Mouse (Mus musculus) liver, embryonic 13.5 days (tissue): ENCODE measurements around the gene Cd7. TPM values are rescaled to one million over a fixed set of nuclear protein-coding genes. Genes with fewer than 3 reads are reported as not detected.
"Not testable (repeated sequence)": the region's sequence is repeated elsewhere in the genome, so short reads cannot be mapped to it uniquely, and the experiment has no call there.

Experiments used
- ATAC-seq: fragments of 200-750 bp; cut with Nextera tagmentation; 2 replicates; pipeline ENCODE4 v1.8.0; 2017; ENCODE audit warnings: low read depth, mild to moderate bottlenecking, moderate number of reproducible peaks, moderate library complexity
- DNase-seq: peaks from one replicate; pipeline ENCODE4 v3.0.0; 2022
- H3K27ac ChIP-seq: fragments of 300-500 bp; sonication (generic); 2 replicates; pipeline ENCODE4 v1.5.1; 2015; ENCODE audit warnings: moderate library complexity, mild to moderate bottlenecking, inconsistent platforms
- H3K27me3 ChIP-seq: fragments of 300-500 bp; sonication (generic); 2 replicates; pipeline ENCODE4 v1.6.1; 2015; ENCODE audit warnings: mild to moderate bottlenecking, inconsistent platforms
- H3K36me3 ChIP-seq: fragments of 300-500 bp; sonication (generic); 2 replicates; pipeline ENCODE4 v1.6.1; 2015; ENCODE audit warnings: mild to moderate bottlenecking, inconsistent platforms
- H3K4me1 ChIP-seq: fragments of 300-500 bp; sonication (generic); replicated peaks from 2 replicates; pipeline ENCODE4 v1.6.1; 2015; ENCODE audit warnings: inconsistent platforms
- H3K4me2 ChIP-seq: fragments of 300-500 bp; sonication (generic); 2 replicates; pipeline ENCODE4 v1.6.1; 2015; ENCODE audit warnings: inconsistent platforms, mild to moderate bottlenecking, moderate library complexity
- H3K4me3 ChIP-seq: fragments of 300-500 bp; sonication (generic); replicated peaks from 2 replicates; pipeline ENCODE4 v1.5.1; 2015; ENCODE audit warnings: mild to moderate bottlenecking, inconsistent platforms
- H3K9ac ChIP-seq: fragments of 300-500 bp; sonication (generic); 2 replicates; pipeline ENCODE4 v1.6.1; 2015; ENCODE audit warnings: mild to moderate bottlenecking, inconsistent platforms
- H3K9me3 ChIP-seq: fragments of 300-500 bp; sonication (generic); replicated peaks from 2 replicates; pipeline ENCODE4 v1.6.1; 2016; ENCODE audit warnings: inconsistent platforms
- WGBS: fragments of 180-500 bp; shearing (Covaris S2); methylation state at CpG from one replicate; pipeline ENCODE4 v1.1.7; 2015; ENCODE audit not compliant: insufficient replicate concordance; 5-methylcytosine and 5-hydroxymethylcytosine counted together
- polyA plus RNA-seq: library from polyadenylated mRNA; unstranded; fragments of >200 nt; fragmentation: Nextera tagmentation; extraction: Ambion mirVana; gene quantifications from 2 replicates; pipeline ENCODE4 v1.2.1, GENCODE M21; 2015

Gene Cd7
- polyA plus RNA-seq, 1 experiment from 2014 or later: 0.39 TPM

GRCm38 (mm10) chr11:121063379-121063778 lies 24.2 kb upstream of the Cd7 start, which contains the start of gene Sectm1b:
Sectm1b (minus strand) TSS chr11:121063569.
- Histone ChIP-seq H3K36me3 (no peaks in the 10 kb centered on the region), H3K27me3 (no peaks in the 10 kb centered on the region), H3K27ac (no peak within 1 kb of the TSS), H3K9ac (no peak within 1 kb of the TSS), H3K9me3 (no peaks in the 10 kb centered on the region), H3K4me3 (no peak within 1 kb of the TSS), H3K4me2 (no peak within 1 kb of the TSS), H3K4me1 (no peaks in the 10 kb centered on the region)
- WGBS: 58% methylated on average over 5 of the region's 5 CpGs
- DNase-seq (no peak), ATAC-seq (no peak)

GRCm38 (mm10) chr11:121061615-121062014 lies 22.4 kb upstream of the Cd7 start:
- no peak overlapping the region for H3K4me3 ChIP-seq
- DNase-seq (no peak), ATAC-seq (no peak)
- no peaks in the 10 kb centered on the region for H3K36me3 ChIP-seq
- 65% methylated on average over 8 of the region's 8 CpGs for WGBS
- H3K9ac ChIP-seq: no peak overlapping the region
- H3K4me1 ChIP-seq: peaks cover 15% of the 10 kb centered on the region
- H3K4me2 ChIP-seq: no peak overlapping the region
- H3K27me3 ChIP-seq: no peaks in the 10 kb centered on the region
- H3K9me3 ChIP-seq: no peaks in the 10 kb centered on the region
- no peak overlapping the region for H3K27ac ChIP-seq

- H3K27ac ChIP-seq, H3K4me3 ChIP-seq, H3K27me3 ChIP-seq, DNase-seq, H3K9me3 ChIP-seq, ATAC-seq, H3K4me2 ChIP-seq, H3K9ac ChIP-seq, H3K36me3 ChIP-seq: not testable (repeated sequence)
- peaks cover 15% of the 10 kb centered on the region for H3K4me1 ChIP-seq
- 73% methylated on average over 6 of the region's 6 CpGs for WGBS
Measured at GRCm38 (mm10) chr11:121060401-121061067, 21.3 kb upstream of the Cd7 start.

GRCm38 (mm10) chr11:121059471-121059870 lies 20.3 kb upstream of the Cd7 start:
- peaks cover 15% of the 10 kb centered on the region for H3K4me1 ChIP-seq
- no peak overlapping the region for H3K9ac ChIP-seq
- DNase-seq: no peak
- no peak overlapping the region for H3K4me2 ChIP-seq
- H3K36me3 ChIP-seq: no peaks in the 10 kb centered on the region
- no peak overlapping the region for H3K4me3 ChIP-seq
- 74% methylated on average over 4 of the region's 4 CpGs for WGBS
- no peaks in the 10 kb centered on the region for H3K27me3 ChIP-seq
- no peak for ATAC-seq
- no peaks in the 10 kb centered on the region for H3K9me3 ChIP-seq
- H3K27ac ChIP-seq: no peak overlapping the region

GRCm38 (mm10) chr11:121058956-121059355 lies 19.7 kb upstream of the Cd7 start:
- H3K4me3 ChIP-seq: no peak overlapping the region
- no peaks in the 10 kb centered on the region for H3K9me3 ChIP-seq
- H3K36me3 ChIP-seq: no peaks in the 10 kb centered on the region
- DNase-seq (no peak), ATAC-seq (no peak)
- no peak overlapping the region for H3K27ac ChIP-seq
- H3K4me2 ChIP-seq: no peak overlapping the region
- H3K9ac ChIP-seq: no peak overlapping the region
- H3K4me1 ChIP-seq: peaks cover 15% of the 10 kb centered on the region
- WGBS: 58% methylated on average over 4 of the region's 4 CpGs
- H3K27me3 ChIP-seq: no peaks in the 10 kb centered on the region

- WGBS: 52% methylated on average over 5 of the region's 5 CpGs
- Histone ChIP-seq H3K4me3 (no peak overlapping the region), H3K27ac (peak overlapping the region; percentile 22; the same call in 1 of the 2 replicates), H3K9ac (no peak overlapping the region), H3K4me1 (peaks cover 15% of the 10 kb centered on the region), H3K36me3 (no peaks in the 10 kb centered on the region), H3K4me2 (no peak overlapping the region), H3K27me3 (no peaks in the 10 kb centered on the region), H3K9me3 (no peaks in the 10 kb centered on the region)
- ATAC-seq (no peak), DNase-seq (no peak)
Measured at GRCm38 (mm10) chr11:121058122-121058521, 18.9 kb upstream of the Cd7 start.

- H3K27me3 ChIP-seq: no peaks in the 10 kb centered on the region
- 37% methylated on average over 7 of the region's 7 CpGs for WGBS
- H3K36me3 ChIP-seq: no peaks in the 10 kb centered on the region
- no peaks in the 10 kb centered on the region for H3K9me3 ChIP-seq
- no peak overlapping the region for H3K4me3 ChIP-seq
- H3K4me1 ChIP-seq: peaks cover 15% of the 10 kb centered on the region
- DNase-seq (no peak), ATAC-seq (peak; percentile 70)
- H3K27ac ChIP-seq: peak overlapping the region; percentile 73
- no peak overlapping the region for H3K4me2 ChIP-seq
- H3K9ac ChIP-seq: no peak overlapping the region
Measured at GRCm38 (mm10) chr11:121056536-121057236, 17.5 kb upstream of the Cd7 start.

GRCm38 (mm10) chr11:121053536-121053935 lies 14.3 kb upstream of the Cd7 start:
- no peak for ATAC-seq

GRCm38 (mm10) chr11:121052387-121052786 lies 13.2 kb upstream of the Cd7 start:
- Histone ChIP-seq H3K27me3 (no peaks in the 10 kb centered on the region), H3K9ac (no peak overlapping the region), H3K9me3 (no peaks in the 10 kb centered on the region), H3K4me1 (peaks cover 6% of the 10 kb centered on the region), H3K4me2 (no peak overlapping the region), H3K36me3 (no peaks in the 10 kb centered on the region), H3K27ac (no peak overlapping the region), H3K4me3 (no peak overlapping the region)
- no peak for DNase-seq
- ATAC-seq: no peak
- WGBS: 50% methylated on average over 4 of the region's 4 CpGs

More at GRCm38 (mm10) chr11:121053536-121053935, 14.3 kb upstream of the Cd7 start:
- H3K9ac ChIP-seq: no peak overlapping the region
- H3K9me3 ChIP-seq: no peaks in the 10 kb centered on the region
- peaks cover 15% of the 10 kb centered on the region for H3K4me1 ChIP-seq
- no peaks in the 10 kb centered on the region for H3K27me3 ChIP-seq
- H3K36me3 ChIP-seq: no peaks in the 10 kb centered on the region
- no peak overlapping the region for H3K27ac ChIP-seq
- WGBS: 14% methylated on average over 8 of the region's 8 CpGs
- no peak overlapping the region for H3K4me2 ChIP-seq
- peak; percentile 56 for DNase-seq
- no peak overlapping the region for H3K4me3 ChIP-seq

GRCm38 (mm10) chr11:121051793-121052192 lies 12.6 kb upstream of the Cd7 start:
- WGBS: 50% methylated on average over 1 of the region's 1 CpGs

GRCm38 (mm10) chr11:121049840-121050239 lies 10.6 kb upstream of the Cd7 start:
- DNase-seq (no peak), ATAC-seq (no peak)
- H3K4me3 ChIP-seq: no peak overlapping the region
- no peaks in the 10 kb centered on the region for H3K36me3 ChIP-seq
- H3K4me1 ChIP-seq: no peaks in the 10 kb centered on the region
- H3K27ac ChIP-seq: no peak overlapping the region
- 57% methylated on average over 1 of the region's 1 CpGs for WGBS
- no peak overlapping the region for H3K4me2 ChIP-seq
- H3K9me3 ChIP-seq: no peaks in the 10 kb centered on the region
- no peak overlapping the region for H3K9ac ChIP-seq
- no peaks in the 10 kb centered on the region for H3K27me3 ChIP-seq

More at GRCm38 (mm10) chr11:121051793-121052192, 12.6 kb upstream of the Cd7 start:
- Histone ChIP-seq H3K4me2 (no peak overlapping the region), H3K4me1 (peaks cover under 1% of the 10 kb centered on the region; the same call in 1 of the 2 replicates), H3K9me3 (no peaks in the 10 kb centered on the region), H3K4me3 (no peak overlapping the region), H3K36me3 (no peaks in the 10 kb centered on the region), H3K9ac (no peak overlapping the region), H3K27me3 (no peaks in the 10 kb centered on the region), H3K27ac (no peak overlapping the region)
- ATAC-seq (no peak), DNase-seq (no peak)
